Mouse (Mus musculus) liver, embryonic 14.5 days (tissue): Measurements from ENCODE around the gene Tmed5.
A peak's percentile ranks its signal among the peaks of the same experiment; 100 is the strongest.

Experiments
- CTCF ChIP-seq: IDR thresholded peaks from 2 replicates; pipeline ENCODE4 v1.5.1; 2016; ENCODE audit warnings: antibody characterized with exemption, low read depth, control low read depth
- EP300 ChIP-seq: IDR thresholded peaks from 2 replicates; pipeline ENCODE4 v1.6.1; 2016; ENCODE audit warnings: antibody characterized with exemption, low read depth

DNA sequence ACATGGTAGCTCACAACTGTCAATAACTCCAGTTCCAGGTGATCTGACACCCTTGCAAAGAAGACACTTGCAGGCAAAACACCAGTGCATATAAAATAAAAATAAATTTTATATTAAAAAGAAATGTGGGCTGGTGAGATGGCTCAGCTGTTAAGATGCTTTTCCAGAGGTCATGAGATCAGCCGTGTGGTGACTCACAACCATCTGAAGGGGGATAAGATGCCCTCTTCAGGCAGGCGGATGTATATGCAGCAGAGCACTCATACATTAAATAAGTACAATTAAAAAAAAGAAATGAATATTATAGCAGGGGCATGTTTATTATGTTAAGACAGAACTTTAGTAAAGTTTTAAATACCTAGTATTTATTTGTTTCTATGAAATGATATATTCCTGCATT is 50.0 kb downstream of the Tmed5 start:
- peak; percentile 52 for TF ChIP-seq CTCF
- TF ChIP-seq EP300: no peak
